Mouse (Mus musculus) cerebral cortex, adult 2 months (tissue): ENCODE measurements around the gene Tyw5.

Experiments
- WGBS: fragments of 180-500 bp; shearing (Covaris S2); methylation state at CpG from one replicate; pipeline ENCODE4 v1.1.7; 2018; 5-methylcytosine and 5-hydroxymethylcytosine counted together

The Tyw5 gene

GRCm38 (mm10) chr1:57387876-57388275, 19.0 kb downstream of the Tyw5 start:
- WGBS: 39% methylated on average over 2 of the region's 2 CpGs

- under 1% methylated on average over 81 of the region's 81 CpGs for WGBS
Observed at GRCm38 (mm10) chr1:57377376-57378341, 29.2 kb downstream of the Tyw5 start, which contains the start of gene 1700066M21Rik. Gene 1700066M21Rik (plus strand): TSS chr1:57377620.

- WGBS: 67% methylated on average over 6 of the region's 6 CpGs
Observed at GRCm38 (mm10) chr1:57376806-57377205, 30.1 kb downstream of the Tyw5 start.

GRCm38 (mm10) chr1:57375276-57375675, 31.6 kb downstream of the Tyw5 start:
- WGBS: 92% methylated on average over 2 of the region's 2 CpGs

- 88% methylated on average over 4 of the region's 4 CpGs for WGBS
Observed at GRCm38 (mm10) chr1:57370451-57370850, 36.5 kb downstream of the Tyw5 start.

- 88% methylated on average over 4 of the region's 4 CpGs for whole genome bisulfite sequencing
Observed at GRCm38 (mm10) chr1:57369111-57369510, 37.8 kb downstream of the Tyw5 start.

GRCm38 (mm10) chr1:57367446-57367845, 39.5 kb downstream of the Tyw5 start:
- 94% methylated on average over 3 of the region's 3 CpGs for WGBS

GRCm38 (mm10) chr1:57358546-57358945, 48.4 kb downstream of the Tyw5 start:
- WGBS: 61% methylated on average over 5 of the region's 5 CpGs

GRCm38 (mm10) chr1:57351941-57352340, 55.0 kb downstream of the Tyw5 start:
- WGBS: 70% methylated on average over 1 of the region's 1 CpGs

- WGBS: 46% methylated on average over 2 of the region's 2 CpGs
Observed at GRCm38 (mm10) chr1:57341197-57341596, 65.7 kb downstream of the Tyw5 start.

GRCm38 (mm10) chr1:57339156-57339796, 67.6 kb downstream of the Tyw5 start:
- WGBS: 33% methylated on average over 14 of the region's 14 CpGs
